Mouse (Mus musculus): ENCODE data around the gene Rab7. TPM values are rescaled to one million over a fixed set of nuclear protein-coding genes. Genes with fewer than 3 reads are reported as not detected.

Rab7 gene
- polyA plus RNA-seq, 1 experiment, result 72.1 TPM

- no peak overlapping the region for H3K4me3 ChIP-seq (replicated peaks; ENCODE audit: control insufficient read depth, low read depth, low read length)
- H3K4me1 ChIP-seq (ENCODE audit: control insufficient read depth, insufficient read depth, low read length), result peaks cover 4% of the 10 kb centered on the region
- no peak for TF ChIP-seq POLR2A (IDR thresholded peaks at IDR 0.05; ENCODE audit: borderline replicate concordance, control insufficient read depth, low read depth, low read length)
- TF ChIP-seq CTCF (IDR thresholded peaks at IDR 0.05; ENCODE audit: control insufficient read depth, insufficient read depth, low read length), result no peak
- H3K27ac ChIP-seq (ENCODE audit: control insufficient read depth, insufficient read depth, low read depth, low read length, poor library complexity), result no peak overlapping the region
- 71% methylated on average over 5 of the region's 5 CpGs for WGBS
These were observed 26.1 kb upstream of the Rab7 start for GRCm38 (mm10) chr6:88071216-88071615.

GRCm38 (mm10) chr6:88070468-88070867 is 25.4 kb upstream of the Rab7 start:
- H3K4me1 ChIP-seq (ENCODE audit: control insufficient read depth, insufficient read depth, low read length), result peaks cover 5% of the 10 kb centered on the region
- H3K4me3 ChIP-seq (replicated peaks; ENCODE audit: control insufficient read depth, low read depth, low read length), result no peak overlapping the region
- WGBS, result 69% methylated on average over 6 of the region's 6 CpGs
- no peak overlapping the region for H3K27ac ChIP-seq (ENCODE audit: control insufficient read depth, insufficient read depth, low read depth, low read length, poor library complexity)
- TF ChIP-seq CTCF (IDR thresholded peaks at IDR 0.05; ENCODE audit: control insufficient read depth, insufficient read depth, low read length), result no peak
- TF ChIP-seq POLR2A (IDR thresholded peaks at IDR 0.05; ENCODE audit: borderline replicate concordance, control insufficient read depth, low read depth, low read length), result no peak

GRCm38 (mm10) chr6:88068739-88069138 is 23.7 kb upstream of the Rab7 start:
- no peak for TF ChIP-seq CTCF (IDR thresholded peaks at IDR 0.05; ENCODE audit: control insufficient read depth, insufficient read depth, low read length)
- no peak for TF ChIP-seq POLR2A (IDR thresholded peaks at IDR 0.05; ENCODE audit: borderline replicate concordance, control insufficient read depth, low read depth, low read length)
- no peak overlapping the region for H3K4me3 ChIP-seq (replicated peaks; ENCODE audit: control insufficient read depth, low read depth, low read length)
- H3K4me1 ChIP-seq (ENCODE audit: control insufficient read depth, insufficient read depth, low read length), result peaks cover 7% of the 10 kb centered on the region
- 4% methylated on average over 1 of the region's 1 CpGs for WGBS
- peak overlapping the region; percentile 40; the same call in 1 of the 2 replicates for H3K27ac ChIP-seq (ENCODE audit: control insufficient read depth, insufficient read depth, low read depth, low read length, poor library complexity)

GRCm38 (mm10) chr6:88067722-88068121 is 22.7 kb upstream of the Rab7 start:
- no peak for TF ChIP-seq POLR2A (IDR thresholded peaks at IDR 0.05; ENCODE audit: borderline replicate concordance, control insufficient read depth, low read depth, low read length)
- no peak for TF ChIP-seq CTCF (IDR thresholded peaks at IDR 0.05; ENCODE audit: control insufficient read depth, insufficient read depth, low read length)
- Histone ChIP-seq H3K27ac (ENCODE audit: control insufficient read depth, insufficient read depth, low read depth, low read length, poor library complexity) (no peak overlapping the region; the same call in 1 of the 2 replicates), H3K4me1 (ENCODE audit: control insufficient read depth, insufficient read depth, low read length) (peaks cover 7% of the 10 kb centered on the region), H3K4me3 (replicated peaks; ENCODE audit: control insufficient read depth, low read depth, low read length) (no peak overlapping the region)
- WGBS, result 30% methylated on average over 3 of the region's 3 CpGs

- Histone ChIP-seq H3K4me1 (ENCODE audit: control insufficient read depth, insufficient read depth, low read length) (peaks cover 7% of the 10 kb centered on the region), H3K27ac (ENCODE audit: control insufficient read depth, insufficient read depth, low read depth, low read length, poor library complexity) (no peak overlapping the region), H3K4me3 (replicated peaks; ENCODE audit: control insufficient read depth, low read depth, low read length) (no peak overlapping the region)
- WGBS, result 70% methylated on average over 3 of the region's 3 CpGs
- no peak for TF ChIP-seq CTCF (IDR thresholded peaks at IDR 0.05; ENCODE audit: control insufficient read depth, insufficient read depth, low read length)
These were observed 20.9 kb upstream of the Rab7 start for GRCm38 (mm10) chr6:88065968-88066367.

- 1% methylated on average over 4 of the region's 4 CpGs for WGBS
- peaks cover 7% of the 10 kb centered on the region for H3K4me1 ChIP-seq (ENCODE audit: control insufficient read depth, insufficient read depth, low read length)
- peak overlapping the region; percentile 81 for H3K27ac ChIP-seq (ENCODE audit: control insufficient read depth, insufficient read depth, low read depth, low read length, poor library complexity)
- TF ChIP-seq CTCF (IDR thresholded peaks at IDR 0.05; ENCODE audit: control insufficient read depth, insufficient read depth, low read length) (no peak), POLR2A (IDR thresholded peaks at IDR 0.05; ENCODE audit: borderline replicate concordance, control insufficient read depth, low read depth, low read length) (no peak)
- H3K4me3 ChIP-seq (replicated peaks; ENCODE audit: control insufficient read depth, low read depth, low read length), result no peak overlapping the region
These were observed 20.0 kb upstream of the Rab7 start for GRCm38 (mm10) chr6:88065116-88065515.

- TF ChIP-seq CTCF (IDR thresholded peaks at IDR 0.05; ENCODE audit: control insufficient read depth, insufficient read depth, low read length) (no peak), POLR2A (IDR thresholded peaks at IDR 0.05; ENCODE audit: borderline replicate concordance, control insufficient read depth, low read depth, low read length) (no peak)
- WGBS, result 30% methylated on average over 3 of the region's 3 CpGs
- peak overlapping the region; percentile 2; the same call in 1 of the 2 replicates for H3K27ac ChIP-seq (ENCODE audit: control insufficient read depth, insufficient read depth, low read depth, low read length, poor library complexity)
- no peak overlapping the region for H3K4me3 ChIP-seq (replicated peaks; ENCODE audit: control insufficient read depth, low read depth, low read length)
- peaks cover 5% of the 10 kb centered on the region for H3K4me1 ChIP-seq (ENCODE audit: control insufficient read depth, insufficient read depth, low read length)
These were observed 19.1 kb upstream of the Rab7 start for GRCm38 (mm10) chr6:88064072-88064642.

- peaks cover 5% of the 10 kb centered on the region for H3K4me1 ChIP-seq (ENCODE audit: control insufficient read depth, insufficient read depth, low read length)
- 88% methylated on average over 4 of the region's 4 CpGs for WGBS
- TF ChIP-seq POLR2A (IDR thresholded peaks at IDR 0.05; ENCODE audit: borderline replicate concordance, control insufficient read depth, low read depth, low read length), result no peak
- TF ChIP-seq CTCF (IDR thresholded peaks at IDR 0.05; ENCODE audit: control insufficient read depth, insufficient read depth, low read length), result no peak
- no peak overlapping the region for H3K4me3 ChIP-seq (replicated peaks; ENCODE audit: control insufficient read depth, low read depth, low read length)
- no peak overlapping the region for H3K27ac ChIP-seq (ENCODE audit: control insufficient read depth, insufficient read depth, low read depth, low read length, poor library complexity)
These were observed 17.3 kb upstream of the Rab7 start for GRCm38 (mm10) chr6:88062398-88062797.

- TF ChIP-seq POLR2A (IDR thresholded peaks at IDR 0.05; ENCODE audit: borderline replicate concordance, control insufficient read depth, low read depth, low read length) (no peak), CTCF (IDR thresholded peaks at IDR 0.05; ENCODE audit: control insufficient read depth, insufficient read depth, low read length) (0 out of 2 replicates have a peak, but pooled peaks have one; percentile 6)
- no peak overlapping the region for H3K27ac ChIP-seq (ENCODE audit: control insufficient read depth, insufficient read depth, low read depth, low read length, poor library complexity)
- WGBS, result 86% methylated on average over 4 of the region's 4 CpGs
These were observed 16.3 kb upstream of the Rab7 start for GRCm38 (mm10) chr6:88061406-88061805.

More at GRCm38 (mm10) chr6:88061406-88061805, 16.3 kb upstream of the Rab7 start:
- Histone ChIP-seq H3K4me3 (replicated peaks; ENCODE audit: control insufficient read depth, low read depth, low read length) (no peak overlapping the region), H3K4me1 (ENCODE audit: control insufficient read depth, insufficient read depth, low read length) (peaks cover 5% of the 10 kb centered on the region)

All from bone marrow, adult 2 months (tissue).